Mouse (Mus musculus) hindbrain, embryonic 16.5 days (tissue): ENCODE data around the gene Il17re. TPM values are rescaled to one million over a fixed set of nuclear protein-coding genes. Genes with fewer than 3 reads are reported as not detected.

Experiments
- ATAC-seq: fragments of 200-750 bp; cut with Nextera tagmentation; 2 replicates; pipeline ENCODE4 v1.8.0; 2017; ENCODE audit warnings: moderate TSS enrichment, moderate library complexity
- H3K27ac ChIP-seq: fragments of 300-500 bp; sonication (generic); 2 replicates; pipeline ENCODE4 v1.5.1; 2014; ENCODE audit warnings: low read depth, mild to moderate bottlenecking, control low read depth, low read length, moderate library complexity
- H3K27me3 ChIP-seq: fragments of 300-500 bp; sonication (generic); replicated peaks from 2 replicates; pipeline ENCODE4 v1.6.1; 2014; ENCODE audit warnings: low read length; ENCODE audit not compliant: control insufficient read depth, insufficient read depth
- H3K36me3 ChIP-seq: fragments of 300-500 bp; sonication (generic); 2 replicates; pipeline ENCODE4 v1.6.1; 2014; ENCODE audit warnings: mild to moderate bottlenecking, low read length, moderate library complexity, mixed read lengths; ENCODE audit not compliant: control insufficient read depth, insufficient read depth
- H3K4me1 ChIP-seq: fragments of 300-500 bp; sonication (generic); 2 replicates; pipeline ENCODE4 v1.6.1; 2014; ENCODE audit warnings: low read depth, low read length; ENCODE audit not compliant: control insufficient read depth, insufficient read depth
- H3K4me2 ChIP-seq: fragments of 300-500 bp; sonication (generic); 2 replicates; pipeline ENCODE4 v1.6.1; 2014; ENCODE audit warnings: mild to moderate bottlenecking, low read length, control low read depth, moderate library complexity
- H3K4me3 ChIP-seq: fragments of 300-500 bp; sonication (generic); 2 replicates; pipeline ENCODE4 v1.5.1; 2014; ENCODE audit warnings: mild to moderate bottlenecking, low read length, control low read depth, moderate library complexity
- H3K9ac ChIP-seq: fragments of 300-500 bp; sonication (generic); 2 replicates; pipeline ENCODE4 v1.6.1; 2014; ENCODE audit warnings: low read depth, mild to moderate bottlenecking, control low read depth, low read length, moderate library complexity
- H3K9me3 ChIP-seq: fragments of 300-500 bp; sonication (generic); 2 replicates; pipeline ENCODE4 v1.6.1; 2014; ENCODE audit warnings: mild to moderate bottlenecking, low read length, moderate library complexity; ENCODE audit not compliant: control insufficient read depth
- WGBS: fragments of 180-500 bp; shearing (Covaris S2); extraction: QIAGEN DNeasy Blood & Tissue Kit; methylation state at CpG from one replicate; pipeline ENCODE4 v1.1.7; 2014; 5-methylcytosine and 5-hydroxymethylcytosine counted together
- polyA plus RNA-seq: library from polyadenylated mRNA; unstranded; fragments of >200 nt; fragmentation: Nextera tagmentation; extraction: Ambion mirVana; gene quantifications from 2 replicates; pipeline ENCODE4 v1.2.1, GENCODE M21; 2015

The Il17re gene
- polyA plus RNA-seq, 1 experiment from 2014 or later: 0.26 TPM

GRCm38 (mm10) chr6:113473715-113474114 is 15.4 kb downstream of the Il17re start:
- Histone ChIP-seq H3K4me1 (peaks cover 9% of the 10 kb centered on the region; the same call in 1 of the 2 replicates), H3K27ac (no peak overlapping the region), H3K9me3 (no peaks in the 10 kb centered on the region), H3K27me3 (peaks cover 16% of the 10 kb centered on the region), H3K9ac (no peak overlapping the region), H3K4me3 (no peak overlapping the region), H3K4me2 (no peak overlapping the region), H3K36me3 (no peaks in the 10 kb centered on the region)
- 82% methylated on average over 6 of the region's 6 CpGs for WGBS
- ATAC-seq: no peak

- Histone ChIP-seq H3K9ac (no peak overlapping the region), H3K9me3 (no peaks in the 10 kb centered on the region), H3K4me1 (peaks cover 2% of the 10 kb centered on the region), H3K27me3 (no peaks in the 10 kb centered on the region), H3K4me3 (no peak overlapping the region), H3K27ac (no peak overlapping the region), H3K4me2 (no peak overlapping the region), H3K36me3 (no peaks in the 10 kb centered on the region)
- WGBS: 41% methylated on average over 7 of the region's 7 CpGs
- ATAC-seq: no peak
Observed at GRCm38 (mm10) chr6:113477353-113477752, 19.1 kb downstream of the Il17re start.

- Histone ChIP-seq H3K9ac (no peak overlapping the region), H3K27me3 (no peaks in the 10 kb centered on the region), H3K4me3 (no peak overlapping the region), H3K36me3 (no peaks in the 10 kb centered on the region), H3K4me2 (no peak overlapping the region), H3K9me3 (no peaks in the 10 kb centered on the region), H3K27ac (no peak overlapping the region), H3K4me1 (peaks cover 4% of the 10 kb centered on the region)
- no peak for ATAC-seq
- WGBS: 77% methylated on average over 10 of the region's 10 CpGs
Observed at GRCm38 (mm10) chr6:113478906-113479305, 20.6 kb downstream of the Il17re start.

GRCm38 (mm10) chr6:113480555-113481373 is 22.5 kb downstream of the Il17re start:
- Histone ChIP-seq H3K27me3 (no peaks in the 10 kb centered on the region), H3K4me2 (no peak overlapping the region), H3K4me3 (no peak overlapping the region), H3K36me3 (no peaks in the 10 kb centered on the region), H3K27ac (no peak overlapping the region), H3K9me3 (no peaks in the 10 kb centered on the region), H3K4me1 (peaks cover 23% of the 10 kb centered on the region), H3K9ac (no peak overlapping the region)
- 68% methylated on average over 18 of the region's 18 CpGs for WGBS
- ATAC-seq: no peak

- no peaks in the 10 kb centered on the region for H3K9me3 ChIP-seq
- ATAC-seq: peak; percentile 66
- WGBS: under 1% methylated on average over 56 of the region's 65 CpGs
Observed at GRCm38 (mm10) chr6:113482477-113483099, 24.3 kb downstream of the Il17re start.

GRCm38 (mm10) chr6:113483100-113483615 is 24.9 kb downstream of the Il17re start, which contains the start of gene Creld1:
Gene Creld1 (plus strand): TSS chr6:113483297.
- Histone ChIP-seq H3K27ac (peak within 1 kb of the TSS; percentile 93), H3K9me3 (no peaks in the 10 kb centered on the region), H3K4me3 (peak within 1 kb of the TSS; percentile 68), H3K4me2 (peak within 1 kb of the TSS; percentile 57), H3K27me3 (no peaks in the 10 kb centered on the region), H3K4me1 (peaks cover 31% of the 10 kb centered on the region), H3K36me3 (no peaks in the 10 kb centered on the region), H3K9ac (peak within 1 kb of the TSS; percentile 82)
- 0% methylated on average over 25 of the region's 26 CpGs for WGBS
- peak; percentile 96 for ATAC-seq

More at GRCm38 (mm10) chr6:113482477-113483099, 24.3 kb downstream of the Il17re start:
- H3K4me2 ChIP-seq: peak overlapping the region; percentile 57
- H3K9ac ChIP-seq: peak overlapping the region; percentile 82
- no peaks in the 10 kb centered on the region for H3K36me3 ChIP-seq
- H3K4me3 ChIP-seq: peak overlapping the region; percentile 68
- no peaks in the 10 kb centered on the region for H3K27me3 ChIP-seq
- H3K4me1 ChIP-seq: peaks cover 31% of the 10 kb centered on the region
- H3K27ac ChIP-seq: peak overlapping the region; percentile 93

GRCm38 (mm10) chr6:113483729-113484128 is 25.4 kb downstream of the Il17re start:
- Histone ChIP-seq H3K36me3 (no peaks in the 10 kb centered on the region), H3K27ac (peak overlapping the region; percentile 93), H3K9me3 (no peaks in the 10 kb centered on the region), H3K4me1 (peaks cover 31% of the 10 kb centered on the region), H3K9ac (peak overlapping the region; percentile 77), H3K27me3 (no peaks in the 10 kb centered on the region), H3K4me2 (peak overlapping the region; percentile 57), H3K4me3 (peak overlapping the region; percentile 68)
- 8% methylated on average over 10 of the region's 10 CpGs for WGBS
- peak; percentile 40 for ATAC-seq

- ATAC-seq: no peak
- H3K27ac ChIP-seq: no peak overlapping the region
- peaks cover 31% of the 10 kb centered on the region for H3K4me1 ChIP-seq
- H3K4me3 ChIP-seq: no peak overlapping the region
- 57% methylated on average over 7 of the region's 7 CpGs for WGBS
- H3K4me2 ChIP-seq: no peak overlapping the region
- H3K9me3 ChIP-seq: no peaks in the 10 kb centered on the region
- peaks cover 20% of the 10 kb centered on the region; the same call in 1 of the 2 replicates for H3K36me3 ChIP-seq
- no peak overlapping the region for H3K9ac ChIP-seq
- no peaks in the 10 kb centered on the region for H3K27me3 ChIP-seq
Observed at GRCm38 (mm10) chr6:113487125-113487576, 28.9 kb downstream of the Il17re start.

GRCm38 (mm10) chr6:113489410-113489809 is 31.1 kb downstream of the Il17re start:
- Histone ChIP-seq H3K9me3 (no peaks in the 10 kb centered on the region), H3K27ac (no peak overlapping the region), H3K27me3 (no peaks in the 10 kb centered on the region), H3K4me3 (no peak overlapping the region), H3K4me2 (no peak overlapping the region), H3K4me1 (peaks cover 25% of the 10 kb centered on the region), H3K9ac (no peak overlapping the region), H3K36me3 (peaks cover 20% of the 10 kb centered on the region; the same call in 1 of the 2 replicates)
- 96% methylated on average over 14 of the region's 14 CpGs for WGBS
- ATAC-seq: no peak
